Mouse (Mus musculus) lung, postnatal 0 days (tissue): ENCODE measurements at regions not wholly inside any gene's neighbourhood (a gene's known extent, or its start where the extent isn't known, plus 50 kb on each side); places are given as distances from the start of the nearest gene placed in this dataset.

Source experiments
- ATAC-seq: fragments of 200-750 bp; cut with Nextera tagmentation; 2 replicates; pipeline ENCODE4 v1.8.0; 2017; ENCODE audit warnings: moderate library complexity
- DNase-seq: peaks from one replicate; pipeline ENCODE4 v3.0.0-alpha.2; 2016; ENCODE audit warnings: low spot score
- H3K27ac ChIP-seq: fragments of 300-500 bp; sonication (generic); 2 replicates; pipeline ENCODE4 v1.5.1; 2014; ENCODE audit warnings: antibody characterized with exemption, mild to moderate bottlenecking, low read length, mixed read lengths
- H3K27me3 ChIP-seq: fragments of 300-500 bp; sonication (generic); replicated peaks from 2 replicates; pipeline ENCODE4 v1.6.1; 2014; ENCODE audit warnings: low read length, mixed read lengths; ENCODE audit not compliant: insufficient read depth
- H3K36me3 ChIP-seq: fragments of 300-500 bp; sonication (generic); 2 replicates; pipeline ENCODE4 v1.6.1; 2014; ENCODE audit warnings: low read length, mixed read lengths; ENCODE audit not compliant: insufficient read depth
- H3K4me1 ChIP-seq: fragments of 300-500 bp; sonication (generic); 2 replicates; pipeline ENCODE4 v1.6.1; 2014; ENCODE audit warnings: antibody characterized with exemption, low read depth, low read length, mixed read lengths; ENCODE audit not compliant: insufficient read depth
- H3K4me2 ChIP-seq: fragments of 300-500 bp; sonication (generic); replicated peaks from 2 replicates; pipeline ENCODE4 v1.6.1; 2014; ENCODE audit warnings: low read depth, mild to moderate bottlenecking, low read length, moderate library complexity, mixed read lengths
- H3K4me3 ChIP-seq: fragments of 300-500 bp; sonication (generic); 2 replicates; pipeline ENCODE4 v1.5.1; 2014; ENCODE audit warnings: low read depth, low read length
- H3K9ac ChIP-seq: fragments of 300-500 bp; sonication (generic); replicated peaks from 2 replicates; pipeline ENCODE4 v1.6.1; 2014; ENCODE audit warnings: low read depth, mild to moderate bottlenecking
- H3K9me3 ChIP-seq: fragments of 300-500 bp; sonication (generic); 2 replicates; pipeline ENCODE4 v1.6.1; 2016; ENCODE audit warnings: low read length, mixed read lengths
- CTCF ChIP-seq: IDR thresholded peaks from 2 replicates; pipeline ENCODE4 v1.5.1; 2016; ENCODE audit warnings: antibody characterized with exemption, mild to moderate bottlenecking
- EP300 ChIP-seq: IDR thresholded peaks from 2 replicates; pipeline ENCODE4 v1.6.1; 2016; ENCODE audit warnings: antibody characterized with exemption, mild to moderate bottlenecking, control low read depth
- WGBS: fragments of 180-500 bp; shearing (Covaris S2); extraction: QIAGEN DNeasy Blood & Tissue Kit; methylation state at CpG from one replicate; pipeline ENCODE4 v1.1.7; 2014; 5-methylcytosine and 5-hydroxymethylcytosine counted together

- no peaks in the 10 kb centered on the region for H3K4me1 ChIP-seq
- H3K9me3 ChIP-seq: no peaks in the 10 kb centered on the region; the same call in 1 of the 2 replicates
- H3K36me3 ChIP-seq: no peaks in the 10 kb centered on the region
- no peak overlapping the region for H3K27ac ChIP-seq
- ATAC-seq (no peak), DNase-seq (no peak)
- no peak overlapping the region for H3K9ac ChIP-seq
- no peak overlapping the region for H3K4me3 ChIP-seq
- TF ChIP-seq EP300 (no peak), CTCF (no peak)
- H3K4me2 ChIP-seq: no peak overlapping the region
- 77% methylated on average over 3 of the region's 3 CpGs for WGBS
- H3K27me3 ChIP-seq: no peaks in the 10 kb centered on the region
Measured at GRCm38 (mm10) chr6:117015461-117015860, 152.9 kb upstream of the Cxcl12 start.

GRCm38 (mm10) chr6:117021851-117022250 lies 146.5 kb upstream of the Cxcl12 start:
- TF ChIP-seq CTCF: no peak
- TF ChIP-seq EP300: no peak
- Histone ChIP-seq H3K27ac (no peak overlapping the region), H3K9me3 (no peaks in the 10 kb centered on the region), H3K9ac (no peak overlapping the region), H3K4me3 (no peak overlapping the region), H3K4me2 (no peak overlapping the region), H3K4me1 (no peaks in the 10 kb centered on the region), H3K27me3 (no peaks in the 10 kb centered on the region), H3K36me3 (no peaks in the 10 kb centered on the region)
- DNase-seq (no peak), ATAC-seq (no peak)
- 26% methylated on average over 10 of the region's 10 CpGs for WGBS

- Histone ChIP-seq H3K27ac (no peak overlapping the region), H3K36me3 (no peaks in the 10 kb centered on the region), H3K9ac (no peak overlapping the region), H3K4me1 (no peaks in the 10 kb centered on the region), H3K4me2 (no peak overlapping the region), H3K9me3 (no peaks in the 10 kb centered on the region), H3K27me3 (no peaks in the 10 kb centered on the region), H3K4me3 (no peak overlapping the region)
- TF ChIP-seq EP300 (no peak), CTCF (no peak)
- peak; percentile 7 for DNase-seq
- WGBS: 40% methylated on average over 8 of the region's 8 CpGs
- no peak for ATAC-seq
Measured at GRCm38 (mm10) chr6:117032042-117032746, 136.1 kb upstream of the Cxcl12 start.

- DNase-seq (no peak), ATAC-seq (no peak)
- Histone ChIP-seq H3K9me3 (no peaks in the 10 kb centered on the region), H3K9ac (no peak overlapping the region), H3K4me2 (no peak overlapping the region), H3K4me3 (no peak overlapping the region), H3K4me1 (no peaks in the 10 kb centered on the region), H3K36me3 (no peaks in the 10 kb centered on the region), H3K27ac (no peak overlapping the region), H3K27me3 (no peaks in the 10 kb centered on the region)
- no peak for TF ChIP-seq CTCF
- no peak for TF ChIP-seq EP300
- 56% methylated on average over 2 of the region's 2 CpGs for WGBS
Measured at GRCm38 (mm10) chr6:117043744-117044143, 124.6 kb upstream of the Cxcl12 start.

- no peak for TF ChIP-seq EP300
- no peak for TF ChIP-seq CTCF
- Histone ChIP-seq H3K4me1 (no peaks in the 10 kb centered on the region), H3K36me3 (no peaks in the 10 kb centered on the region), H3K4me3 (no peak overlapping the region), H3K27ac (no peak overlapping the region), H3K4me2 (no peak overlapping the region), H3K27me3 (no peaks in the 10 kb centered on the region), H3K9me3 (no peaks in the 10 kb centered on the region), H3K9ac (no peak overlapping the region)
- WGBS: 29% methylated on average over 14 of the region's 14 CpGs
- ATAC-seq (no peak), DNase-seq (no peak)
Measured at GRCm38 (mm10) chr6:117049459-117050010, 118.8 kb upstream of the Cxcl12 start.

GRCm38 (mm10) chr6:117060688-117061087 lies 107.6 kb upstream of the Cxcl12 start:
- Histone ChIP-seq H3K27me3 (no peaks in the 10 kb centered on the region), H3K4me1 (no peaks in the 10 kb centered on the region), H3K9ac (no peak overlapping the region), H3K27ac (no peak overlapping the region), H3K4me3 (no peak overlapping the region), H3K4me2 (no peak overlapping the region), H3K9me3 (no peaks in the 10 kb centered on the region), H3K36me3 (no peaks in the 10 kb centered on the region)
- DNase-seq (no peak), ATAC-seq (no peak)
- TF ChIP-seq EP300 (no peak), CTCF (no peak)
- WGBS: 85% methylated on average over 3 of the region's 3 CpGs
